Mouse (Mus musculus) small intestine, adult 2 months (tissue): ENCODE measurements around the gene Ccdc182. TPM values are rescaled to one million over a fixed set of nuclear protein-coding genes. Genes with fewer than 3 reads are reported as not detected.

Experiments used
- H3K27ac ChIP-seq: fragments of 200-500 bp; 2 replicates; pipeline ENCODE4 v1.5.1; 2012; ENCODE audit warnings: low read depth, low read length, control low read depth, inconsistent platforms; ENCODE audit not compliant: insufficient read depth
- H3K27me3 ChIP-seq: fragments of 200-500 bp; 2 replicates; pipeline ENCODE4 v1.6.1; 2012; ENCODE audit warnings: mild to moderate bottlenecking, moderate library complexity, low read length, inconsistent platforms; ENCODE audit not compliant: control insufficient read depth, insufficient read depth
- H3K36me3 ChIP-seq: fragments of 200-500 bp; 2 replicates; pipeline ENCODE4 v1.6.1; 2012; ENCODE audit warnings: mild to moderate bottlenecking, low read length, control low read depth, inconsistent platforms; ENCODE audit not compliant: control insufficient read depth, insufficient read depth
- H3K4me1 ChIP-seq: fragments of 200-500 bp; 2 replicates; pipeline ENCODE4 v1.6.1; 2012; ENCODE audit warnings: low read length, inconsistent platforms, mixed read lengths; ENCODE audit not compliant: control insufficient read depth, insufficient read depth, insufficient read length
- H3K4me3 ChIP-seq: fragments of 200-500 bp; 2 replicates; pipeline ENCODE4 v1.5.1; 2012; ENCODE audit warnings: low read depth, mild to moderate bottlenecking, control low read depth, inconsistent platforms, low read length, moderate library complexity
- CTCF ChIP-seq: fragments of 200-500 bp; IDR thresholded peaks from 2 replicates; pipeline ENCODE4 v1.5.1; 2012; ENCODE audit warnings: low read depth, mild to moderate bottlenecking, control low read depth, inconsistent platforms, low read length, moderate library complexity, mixed read lengths; ENCODE audit not compliant: insufficient replicate concordance, insufficient read length; ENCODE audit errors: extremely low read depth
- POLR2A ChIP-seq: fragments of 200-500 bp; IDR thresholded peaks from 2 replicates; pipeline ENCODE4 v1.6.1; 2012; ENCODE audit warnings: low read depth, mild to moderate bottlenecking, control low read depth, inconsistent platforms, low read length, moderate library complexity
- WGBS: fragments of 180-500 bp; shearing (Covaris S2); methylation state at CpG from one replicate; pipeline ENCODE4 v1.1.7; 2018; 5-methylcytosine and 5-hydroxymethylcytosine counted together
- polyA plus RNA-seq: library from polyadenylated mRNA; depleted of rRNA; stranded (reverse); fragments of >200 nt; gene quantifications from 2 replicates; pipeline ENCODE4 v1.2.3, GENCODE M21; 2012

Ccdc182 gene
- polyA plus RNA-seq, 1 experiment, result not detected

- WGBS, result 47% methylated on average over 5 of the region's 5 CpGs
Measured at GRCm38 (mm10) chr11:88295298-88295697, 1.4 kb downstream of the Ccdc182 start.

GRCm38 (mm10) chr11:88297526-88297925 is 3.7 kb downstream of the Ccdc182 start:
- 65% methylated on average over 4 of the region's 4 CpGs for WGBS
- H3K36me3 ChIP-seq, result no peaks in the 10 kb centered on the region
- H3K27ac ChIP-seq, result no peak overlapping the region
- H3K4me1 ChIP-seq, result no peaks in the 10 kb centered on the region
- H3K4me3 ChIP-seq, result no peak overlapping the region
- H3K27me3 ChIP-seq, result no peaks in the 10 kb centered on the region
- TF ChIP-seq POLR2A (no peak), CTCF (0 out of 2 replicates have a peak, but pooled peaks have one; percentile 17)

More at GRCm38 (mm10) chr11:88295298-88295697, 1.4 kb downstream of the Ccdc182 start:
- Histone ChIP-seq H3K27me3 (no peaks in the 10 kb centered on the region), H3K4me1 (no peaks in the 10 kb centered on the region), H3K4me3 (no peak overlapping the region), H3K36me3 (no peaks in the 10 kb centered on the region), H3K27ac (no peak overlapping the region)
- TF ChIP-seq POLR2A, result no peak
- no peak for TF ChIP-seq CTCF

- TF ChIP-seq POLR2A (no peak), CTCF (no peak)
- H3K27me3 ChIP-seq, result no peaks in the 10 kb centered on the region; the same call in 1 of the 2 replicates
- 79% methylated on average over 4 of the region's 4 CpGs for WGBS
- no peak overlapping the region for H3K27ac ChIP-seq
- no peaks in the 10 kb centered on the region for H3K36me3 ChIP-seq
- H3K4me1 ChIP-seq, result no peaks in the 10 kb centered on the region
- H3K4me3 ChIP-seq, result no peak overlapping the region
Measured at GRCm38 (mm10) chr11:88299345-88299744, 5.5 kb downstream of the Ccdc182 start.

- H3K27ac ChIP-seq, result no peak overlapping the region
- H3K27me3 ChIP-seq, result no peaks in the 10 kb centered on the region; the same call in 1 of the 2 replicates
- no peak for TF ChIP-seq POLR2A
- no peak for TF ChIP-seq CTCF
- WGBS, result 73% methylated on average over 6 of the region's 6 CpGs
- H3K4me3 ChIP-seq, result no peak overlapping the region
- no peaks in the 10 kb centered on the region for H3K4me1 ChIP-seq
- no peaks in the 10 kb centered on the region for H3K36me3 ChIP-seq
Measured at GRCm38 (mm10) chr11:88301619-88302018, 7.8 kb downstream of the Ccdc182 start.

GRCm38 (mm10) chr11:88305759-88306158 is 11.9 kb downstream of the Ccdc182 start:
- TF ChIP-seq CTCF (no peak), POLR2A (no peak)
- H3K4me1 ChIP-seq, result no peaks in the 10 kb centered on the region
- no peak overlapping the region for H3K27ac ChIP-seq
- WGBS, result 90% methylated on average over 6 of the region's 6 CpGs
- H3K4me3 ChIP-seq, result no peak overlapping the region
- H3K27me3 ChIP-seq, result no peaks in the 10 kb centered on the region; the same call in 1 of the 2 replicates
- H3K36me3 ChIP-seq, result no peaks in the 10 kb centered on the region

GRCm38 (mm10) chr11:88307616-88308543 is 14.0 kb downstream of the Ccdc182 start:
- TF ChIP-seq CTCF, result no peak
- no peak for TF ChIP-seq POLR2A
- H3K27me3 ChIP-seq, result no peaks in the 10 kb centered on the region; the same call in 1 of the 2 replicates
- no peak overlapping the region for H3K27ac ChIP-seq
- 77% methylated on average over 14 of the region's 14 CpGs for WGBS
- no peak overlapping the region for H3K4me3 ChIP-seq
- no peaks in the 10 kb centered on the region for H3K36me3 ChIP-seq
- no peaks in the 10 kb centered on the region for H3K4me1 ChIP-seq

GRCm38 (mm10) chr11:88309059-88309700 is 15.3 kb downstream of the Ccdc182 start:
- Histone ChIP-seq H3K27ac (no peak overlapping the region), H3K36me3 (no peaks in the 10 kb centered on the region), H3K27me3 (no peaks in the 10 kb centered on the region), H3K4me1 (no peaks in the 10 kb centered on the region), H3K4me3 (no peak overlapping the region)
- TF ChIP-seq CTCF, result no peak
- TF ChIP-seq POLR2A, result no peak
- 83% methylated on average over 10 of the region's 10 CpGs for WGBS
